Mouse (Mus musculus): ENCODE measurements at regions not wholly inside any gene's neighbourhood (a gene's known extent, or its start where the extent isn't known, plus 50 kb on each side); places are given as distances from the start of the nearest gene placed in this dataset.

- TF ChIP-seq CTCF (IDR thresholded peaks at IDR 0.05; ENCODE audit: borderline replicate concordance, insufficient read depth, low read depth, low read length) (no peak), POLR2A (IDR thresholded peaks at IDR 0.05; ENCODE audit: borderline replicate concordance, insufficient read depth, low read length) (no peak)
Measured at GRCm38 (mm10) chr3:149381559-149382245, 391.3 kb upstream of the Adgrl2 start.
